Mouse (Mus musculus) left cerebral cortex, adult 9 months (tissue): ENCODE measurements around the gene Mum1.

Experiments used
- DNase-seq, 2 experiments: peaks; one replicate each; pipeline ENCODE4 v3.0.0; 2022; ENCODE audit warnings: low spot score in 2 of 2

Gene Mum1

GRCm38 (mm10) chr10:80250573-80250972 is 24.3 kb downstream of the Mum1 start:
- no peak for DNase-seq

- DNase-seq: no peak
Observed at GRCm38 (mm10) chr10:80252011-80252410, 25.8 kb downstream of the Mum1 start.

GRCm38 (mm10) chr10:80252493-80253274 is 26.4 kb downstream of the Mum1 start:
- no peak for DNase-seq

- no peak for DNase-seq
Observed at GRCm38 (mm10) chr10:80253551-80253950, 27.3 kb downstream of the Mum1 start.

GRCm38 (mm10) chr10:80254331-80255297 is 28.4 kb downstream of the Mum1 start:
- no peak for DNase-seq

GRCm38 (mm10) chr10:80255881-80256535 is 29.8 kb downstream of the Mum1 start:
- DNase-seq: no peak

- no peak for DNase-seq
Observed at GRCm38 (mm10) chr10:80257936-80258335, 31.7 kb downstream of the Mum1 start.

GRCm38 (mm10) chr10:80258752-80259462 is 32.7 kb downstream of the Mum1 start:
- DNase-seq: no peak

GRCm38 (mm10) chr10:80259463-80259805 is 33.2 kb downstream of the Mum1 start:
- DNase-seq: no peak

- peak; percentile 52 to 71 for DNase-seq
Observed at GRCm38 (mm10) chr10:80259861-80260641, 33.8 kb downstream of the Mum1 start.

- DNase-seq: peak; percentile 77 to 91
Observed at GRCm38 (mm10) chr10:80260642-80261584, 34.7 kb downstream of the Mum1 start, which contains the start of the genes Gamt and Dazap1. Gamt (minus strand) TSS chr10:80261012. Dazap1 (plus strand) TSS chr10:80261486.

GRCm38 (mm10) chr10:80261585-80261968 is 35.3 kb downstream of the Mum1 start:
- DNase-seq: peak; percentile 81 to 94

GRCm38 (mm10) chr10:80262169-80262568 is 35.9 kb downstream of the Mum1 start:
- no peak for DNase-seq

GRCm38 (mm10) chr10:80262776-80263365 is 36.6 kb downstream of the Mum1 start:
- DNase-seq: no peak

GRCm38 (mm10) chr10:80264341-80265148 is 38.3 kb downstream of the Mum1 start:
- peak; percentile 98 to 99 for DNase-seq

GRCm38 (mm10) chr10:80265149-80265486 is 38.9 kb downstream of the Mum1 start:
- no peak for DNase-seq

- no peak for DNase-seq
Observed at GRCm38 (mm10) chr10:80270099-80270498, 43.9 kb downstream of the Mum1 start.

GRCm38 (mm10) chr10:80270734-80271181 is 44.5 kb downstream of the Mum1 start:
- DNase-seq: no peak
